Mouse (Mus musculus) C2C12 (cell line): ENCODE results near the gene Strn3.

ENCODE experiments used
- CEBPB ChIP-seq: IDR thresholded peaks from one replicate; pipeline ENCODE4 v1.6.1; 2011; ENCODE audit warnings: low read depth, mild to moderate bottlenecking, control low read depth, moderate library complexity
- CTCF ChIP-seq: IDR thresholded peaks from one replicate; pipeline ENCODE4 v1.5.1; 2011; ENCODE audit not compliant: control insufficient read depth, insufficient read depth, insufficient read length
- FOSL1 ChIP-seq: IDR thresholded peaks from one replicate; pipeline ENCODE4 v1.8.0; 2011; ENCODE audit warnings: mild to moderate bottlenecking, low read length; ENCODE audit not compliant: poor library complexity, insufficient read depth, severe bottlenecking
- MAX ChIP-seq: IDR thresholded peaks from one replicate; pipeline ENCODE4 v1.6.1; 2011; ENCODE audit warnings: mild to moderate bottlenecking, control low read depth
- MYOD1 ChIP-seq: IDR thresholded peaks from one replicate; pipeline ENCODE4 v1.6.1; 2011; ENCODE audit warnings: low read depth; ENCODE audit not compliant: control insufficient read depth, insufficient read length
- MYOG ChIP-seq: IDR thresholded peaks from one replicate; pipeline ENCODE4 v1.6.1; 2011; ENCODE audit not compliant: control insufficient read depth, insufficient read length; ENCODE audit errors: extremely low read depth
- USF1 ChIP-seq: IDR thresholded peaks from one replicate; pipeline ENCODE4 v1.6.1; 2011; ENCODE audit warnings: low read depth, mild to moderate bottlenecking, control low read depth, moderate library complexity

- TF ChIP-seq CTCF = no peak
- no peak for TF ChIP-seq CEBPB
- no peak for TF ChIP-seq MAX
- TF ChIP-seq MYOG = no peak
- no peak for TF ChIP-seq USF1
- TF ChIP-seq MYOD1 = no peak
- no peak for TF ChIP-seq FOSL1
Measured at GRCm38 (mm10) chr12:51655944-51656465, 35.7 kb downstream of the Strn3 start.
